Mouse (Mus musculus) left cerebral cortex, postnatal 36 days (tissue): ENCODE data around the gene Zfp687. TPM values are rescaled to one million over a fixed set of nuclear protein-coding genes. Genes with fewer than 3 reads are reported as not detected.

Experiments used
- DNase-seq, 2 experiments: peaks; one replicate each; pipeline ENCODE4 v3.0.0; 2021 to 2022; ENCODE audit warnings: low spot score in 2 of 2, mixed read lengths in 1 of 2
- intact Hi-C: fragments of 180-260 bp; cut with DNase I; formaldehyde crosslinking; loops from one replicate; pipeline ENCODE4 v1.15.1; 2025
- microRNA-seq: library from miRNA; unstranded; fragments of <30 nt; microRNA quantifications from one replicate; pipeline ENCODE4 v1.2.0, GENCODE M21; 2022
- total RNA-seq, 2 experiments: library from RNA; stranded (reverse); gene quantifications; 2 replicates each; pipeline ENCODE4 v1.2.3; 2021

Zfp687 gene
- total RNA-seq, 2 experiments from 2014 or later = 24.0 to 26.1 TPM

DNA sequence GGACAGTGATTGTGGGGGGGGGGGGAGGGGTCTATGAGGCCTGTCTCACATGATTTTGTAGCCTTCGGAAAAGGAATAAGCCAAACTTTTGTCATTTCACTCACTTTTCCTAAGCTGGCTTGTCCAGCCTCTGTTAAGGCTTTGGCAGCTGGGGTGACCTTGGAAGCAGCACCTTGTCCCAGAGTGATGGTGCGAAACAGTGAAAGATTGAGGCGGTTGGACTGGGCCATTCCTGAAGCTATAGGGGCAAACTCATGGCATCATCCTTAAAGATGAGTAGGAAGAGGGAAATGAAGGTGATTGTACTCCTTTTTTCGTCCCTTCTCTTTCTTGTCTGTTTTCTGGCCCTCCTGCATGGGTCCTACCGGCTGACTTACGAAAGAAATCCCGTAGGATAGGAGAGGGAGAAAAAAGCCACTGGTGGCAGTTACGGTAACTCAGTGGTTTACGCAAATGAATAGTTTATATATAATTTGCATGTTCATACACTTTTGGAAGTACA lies 41.2 kb downstream of the Zfp687 start:
- intact Hi-C loops = loop anchor here (2.0 kb wide), 1 partner anchor 21 kb away; no protein-coding TSS in a partner anchor
- DNase-seq = no peak

GRCm38 (mm10) chr3:94973620-94974019 lies 41.6 kb downstream of the Zfp687 start:
- intact Hi-C loops = loop anchor here (2.0 kb wide), 1 partner anchor 21 kb away; no protein-coding TSS in a partner anchor
- no peak for DNase-seq

- intact Hi-C loops = no loop called here
- no peak for DNase-seq
Observed at GRCm38 (mm10) chr3:94972552-94972951, 42.7 kb downstream of the Zfp687 start.

GRCm38 (mm10) chr3:94965878-94966277 lies 49.4 kb downstream of the Zfp687 start:
- no peak for DNase-seq
- intact Hi-C loops = no loop called here

DNA sequence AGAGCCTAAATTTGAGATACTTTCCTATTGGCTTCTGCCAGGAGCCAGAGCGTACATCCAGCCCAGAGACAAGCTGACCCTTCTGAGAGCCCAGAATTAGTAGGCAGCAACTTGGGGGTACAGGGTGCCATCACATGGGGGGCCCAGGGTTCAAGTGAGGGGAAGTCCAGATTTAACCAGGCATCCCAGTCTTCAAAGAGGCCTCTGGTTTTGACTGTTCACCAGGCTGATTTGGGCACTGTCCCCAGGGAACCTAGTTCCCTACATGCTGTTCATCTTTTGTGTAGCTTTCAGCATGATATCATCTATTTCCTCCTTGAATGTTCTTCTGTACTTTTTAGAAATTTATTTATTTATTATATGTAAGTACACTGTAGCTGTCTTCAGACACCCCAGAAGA lies 50.3 kb downstream of the Zfp687 start:
- intact Hi-C loops = no loop called here
- no peak for DNase-seq

DNA sequence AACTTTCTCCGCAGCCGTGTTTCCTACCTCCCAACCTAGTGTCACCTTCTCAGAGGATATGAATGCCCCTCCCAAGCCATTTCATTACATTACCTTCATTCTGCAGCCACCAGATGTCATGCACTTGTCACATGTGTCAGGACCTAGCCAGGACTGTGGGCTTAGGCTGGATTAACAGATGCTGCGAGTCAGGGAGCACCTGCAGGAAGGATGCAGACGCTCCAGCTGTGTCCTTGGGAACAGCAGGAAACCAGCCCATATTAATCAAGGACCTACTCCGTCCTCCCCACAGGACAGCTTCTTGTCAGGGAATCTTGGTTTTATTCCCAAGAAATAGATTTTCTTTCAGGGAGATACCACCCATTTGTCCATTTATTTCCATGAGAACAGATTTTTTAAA lies 54.9 kb downstream of the Zfp687 start:
- intact Hi-C loops = no loop called here
- no peak for DNase-seq

- DNase-seq = no peak
- intact Hi-C loops = no loop called here
Observed at GRCm38 (mm10) chr3:94959871-94960270, 55.4 kb downstream of the Zfp687 start.

GRCm38 (mm10) chr3:94958295-94958694 lies 57.0 kb downstream of the Zfp687 start:
- intact Hi-C loops = no loop called here
- no peak for DNase-seq

Small RNAs within 50 kb of the gene (microRNA-seq; reads per million reads assigned to microRNA genes)
- 5.6 reads per million, percentile 19 among the genes with 10 or more reads in this experiment for gene Mir7013

Other genes with a start within 250 kb of the Zfp687 start
- gene Cgn, start 229.0 kb downstream of the Zfp687 start, total RNA-seq = 1 to 10 TPM; 2.9 to 4.0 TPM
- gene Pogz, start 177.9 kb downstream of the Zfp687 start, total RNA-seq = 10 to 100 TPM; 48.9 to 69.1 TPM
- 100 to 1,000 TPM; 267 TPM for gene Psmb4, start 128.5 kb downstream of the Zfp687 start, total RNA-seq
- gene Selenbp1, start 82.4 kb downstream of the Zfp687 start, total RNA-seq = 10 to 100 TPM in 1 of 2 experiments, 1 to 10 TPM in 1; 9.7 to 10.0 TPM
- gene Rfx5, start 61.4 kb downstream of the Zfp687 start, total RNA-seq = 10 to 100 TPM; 20.6 to 24.4 TPM
- gene Pi4kb, start 40.7 kb downstream of the Zfp687 start, total RNA-seq = 10 to 100 TPM; 55.4 to 57.1 TPM
- 100 to 1,000 TPM; 143 to 149 TPM for gene Psmd4, start 27.2 kb upstream of the Zfp687 start, total RNA-seq
- gene Pip5k1a, start 91.5 kb upstream of the Zfp687 start, total RNA-seq = 10 to 100 TPM; 51.7 to 56.3 TPM
- gene Vps72, start 95.6 kb upstream of the Zfp687 start, total RNA-seq = 10 to 100 TPM; 39.7 to 46.7 TPM
- under 1 TPM in 1 of 2 experiments, not detected in 1; 0.88 TPM for gene Tmod4, start 109.0 kb upstream of the Zfp687 start, total RNA-seq
- 10 to 100 TPM; 46.1 to 46.4 TPM for gene Scnm1, start 118.6 kb upstream of the Zfp687 start, total RNA-seq
- gene Lysmd1, start 118.6 kb upstream of the Zfp687 start, total RNA-seq = 10 to 100 TPM; 16.3 to 18.4 TPM
- 1 to 10 TPM; 2.5 TPM for gene Tnfaip8l2, start 126.9 kb upstream of the Zfp687 start, total RNA-seq
- 10 to 100 TPM; 20.2 to 21.0 TPM for gene Sema6c, start 145.0 kb upstream of the Zfp687 start, total RNA-seq
- gene Gabpb2, start 202.5 kb upstream of the Zfp687 start, total RNA-seq = 10 to 100 TPM in 1 of 2 experiments, 1 to 10 TPM in 1; 6.3 to 13.4 TPM
- 10 to 100 TPM; 64.4 to 68.0 TPM for gene Cdc42se1, start 213.3 kb upstream of the Zfp687 start, total RNA-seq
- gene Mllt11, start 216.7 kb upstream of the Zfp687 start, total RNA-seq = 100 to 1,000 TPM; 292 to 336 TPM
- under 1 TPM; 0.20 to 0.27 TPM for gene Gm128, start 226.2 kb upstream of the Zfp687 start, total RNA-seq
- under 1 TPM; 0.39 to 0.86 TPM for gene Bnipl, start 235.7 kb upstream of the Zfp687 start, total RNA-seq